Mouse (Mus musculus) testis, postnatal 14 days (tissue): ENCODE results near the gene Kng1.
"Not testable (repeated sequence)": the region's sequence is repeated elsewhere in the genome, so short reads cannot be mapped to it uniquely, and the experiment has no call there.

ENCODE experiments used
- DNase-seq: peaks from one replicate; pipeline ENCODE4 v3.0.0; 2021; ENCODE audit warnings: low spot score

Kng1 gene

DNA sequence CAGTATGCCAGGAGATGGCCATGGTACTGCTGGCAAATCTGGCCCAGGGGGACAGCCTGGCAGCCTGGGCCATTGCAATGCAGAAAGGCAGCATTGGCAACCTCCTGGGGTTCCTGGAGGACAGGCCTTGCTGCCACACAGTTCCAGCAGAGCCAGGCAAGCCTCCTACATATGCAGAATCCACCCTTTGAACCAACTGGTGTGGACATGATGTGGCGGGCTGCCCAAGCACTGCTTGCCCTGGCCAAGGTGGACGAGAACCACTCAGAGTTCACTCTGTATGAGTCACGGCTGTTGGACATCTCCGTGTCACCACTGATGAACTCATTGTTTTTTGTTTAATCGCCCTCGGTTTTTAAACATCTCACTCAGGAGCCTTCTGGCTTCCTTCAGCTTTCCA lies 36.5 kb downstream of the Kng1 start:
- DNase-seq, result no peak

DNA sequence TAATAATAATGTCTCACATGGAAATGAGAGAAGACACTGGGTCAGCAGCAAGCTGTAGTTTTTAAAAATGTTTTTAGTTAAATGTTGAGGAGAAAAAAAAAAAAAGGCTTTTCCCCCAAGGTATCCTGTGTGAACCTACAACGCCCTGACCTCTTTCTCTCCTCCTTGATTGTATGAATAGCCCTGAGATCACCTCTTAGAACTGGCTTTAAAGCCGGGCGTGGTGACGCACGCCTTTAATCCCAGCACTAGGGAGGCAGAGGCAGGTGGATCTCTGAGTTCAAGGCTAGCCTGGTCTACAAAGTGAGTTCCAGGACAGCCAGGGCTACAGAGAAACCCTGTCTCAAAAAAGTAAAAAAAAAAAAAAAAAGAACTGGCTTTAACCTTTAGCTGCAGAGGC lies 37.9 kb downstream of the Kng1 start:
- not testable (repeated sequence) for DNase-seq

DNA sequence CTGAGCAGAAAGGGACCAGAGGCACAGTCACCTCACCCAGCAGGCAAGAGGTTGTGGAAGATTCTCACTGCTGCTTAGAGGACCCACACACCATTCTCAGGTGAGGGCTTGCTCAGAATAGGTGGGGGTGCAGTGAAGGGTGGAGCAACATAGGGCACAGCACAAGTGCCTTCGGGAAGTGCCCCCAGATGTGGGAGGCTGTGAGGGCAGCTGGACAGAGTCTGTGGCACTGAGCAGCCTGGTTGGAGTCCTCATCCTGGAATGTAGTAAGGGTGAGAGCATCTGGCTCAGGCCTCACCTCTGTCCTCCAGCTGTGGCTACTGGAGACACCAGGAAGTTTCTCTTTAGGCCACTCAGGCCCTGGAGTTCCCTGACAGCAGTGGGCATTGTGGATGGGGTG lies 39.2 kb downstream of the Kng1 start:
- DNase-seq, result not testable (repeated sequence)

DNA sequence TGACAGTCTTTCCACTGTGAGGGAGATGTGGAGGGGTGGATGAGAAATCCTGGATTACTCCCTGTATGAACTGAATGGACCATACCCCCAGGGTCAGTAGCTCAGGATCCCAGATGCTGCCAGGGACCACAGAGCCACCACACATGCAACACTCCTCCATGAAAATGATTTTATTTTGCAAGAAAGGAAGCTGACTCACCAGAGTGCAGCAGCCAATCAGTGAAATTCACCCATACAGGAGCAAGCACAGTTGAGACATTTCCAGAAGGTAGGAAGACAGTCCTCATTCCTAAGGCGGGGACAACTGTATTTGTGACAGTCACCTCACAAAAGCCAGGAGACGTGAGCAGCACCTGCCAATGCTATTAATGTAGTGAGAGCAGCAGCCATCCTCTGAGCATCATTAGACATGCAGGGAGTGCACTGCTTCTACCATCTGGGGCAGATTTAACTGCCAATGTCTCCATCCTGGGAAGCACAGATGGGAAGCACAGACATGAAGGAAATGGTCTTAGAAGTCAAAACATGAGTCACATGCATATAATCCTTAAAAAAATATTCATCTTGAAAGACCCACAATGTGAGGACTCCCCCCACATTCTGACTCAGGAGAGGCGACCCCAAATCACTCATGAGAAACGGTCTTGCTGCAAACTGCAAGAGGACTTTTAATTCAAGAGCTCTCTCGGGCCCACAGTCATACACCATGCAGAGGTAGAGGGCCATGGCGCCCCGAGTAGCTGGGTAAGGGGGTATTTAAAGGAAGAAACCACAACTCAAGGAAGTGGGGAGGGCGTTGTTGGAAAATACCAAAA lies 39.8 kb downstream of the Kng1 start:
- DNase-seq, result not testable (repeated sequence)

DNA sequence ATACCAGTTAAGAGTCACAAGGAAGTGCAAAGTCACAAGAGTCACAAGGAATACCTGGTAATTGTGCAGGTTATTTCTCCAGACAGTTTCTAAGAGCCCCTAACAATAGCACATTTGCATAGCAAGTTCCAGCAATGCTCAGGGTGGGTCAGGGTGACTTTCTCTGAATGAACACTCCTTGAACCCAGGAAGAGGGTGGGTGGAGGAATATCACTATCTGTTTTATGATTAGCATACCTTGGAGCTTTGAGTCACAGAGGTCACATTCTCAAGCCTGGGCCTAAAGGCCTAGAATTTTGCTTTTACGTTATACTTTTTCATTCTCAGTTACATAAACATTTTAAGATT lies 40.4 kb downstream of the Kng1 start:
- not testable (repeated sequence) for DNase-seq

DNA sequence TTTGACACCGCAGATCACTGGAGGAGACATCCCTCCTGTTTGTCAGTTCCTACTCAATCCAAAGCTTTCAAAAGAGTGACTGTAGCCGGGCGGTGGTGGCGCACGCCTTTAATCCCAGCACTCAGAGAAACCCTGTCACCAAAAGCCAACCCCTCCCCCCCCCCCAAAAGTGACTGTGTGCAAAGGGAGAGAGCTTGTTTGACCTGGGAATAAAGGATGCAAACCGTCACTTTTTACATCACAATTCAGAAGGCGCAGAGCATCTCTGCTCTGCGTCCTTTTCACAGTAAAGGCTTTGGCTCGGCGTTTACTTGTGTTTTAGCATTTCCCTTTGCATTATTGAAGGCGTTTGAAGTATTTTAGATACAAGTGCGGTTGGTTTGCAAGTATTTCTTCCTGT lies 42.0 kb downstream of the Kng1 start:
- DNase-seq, result no peak

DNA sequence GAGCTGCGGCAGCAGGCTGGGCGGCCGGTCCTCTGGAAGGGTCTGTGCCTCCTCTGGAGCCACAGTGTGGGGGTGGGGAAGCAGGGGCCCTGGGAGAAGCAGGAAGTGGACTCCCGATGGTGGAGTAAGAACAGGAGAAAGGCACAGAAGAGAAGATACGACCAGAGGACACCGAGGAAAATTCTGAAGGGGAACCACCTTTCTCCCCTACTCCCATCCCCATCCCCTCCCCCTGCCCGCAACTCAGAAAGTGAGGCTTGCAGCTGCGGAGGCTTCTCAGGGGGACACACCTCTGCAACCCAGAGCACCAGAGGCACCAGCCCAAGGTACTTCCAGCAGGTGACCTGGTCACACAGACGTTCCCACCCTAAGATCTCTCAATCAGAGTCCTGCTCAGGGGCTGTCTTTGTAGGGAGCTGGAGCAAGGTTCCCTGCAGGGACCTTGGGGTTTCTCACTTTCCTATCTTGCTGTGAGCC lies 42.5 kb downstream of the Kng1 start:
- peak; percentile 25 for DNase-seq

DNA sequence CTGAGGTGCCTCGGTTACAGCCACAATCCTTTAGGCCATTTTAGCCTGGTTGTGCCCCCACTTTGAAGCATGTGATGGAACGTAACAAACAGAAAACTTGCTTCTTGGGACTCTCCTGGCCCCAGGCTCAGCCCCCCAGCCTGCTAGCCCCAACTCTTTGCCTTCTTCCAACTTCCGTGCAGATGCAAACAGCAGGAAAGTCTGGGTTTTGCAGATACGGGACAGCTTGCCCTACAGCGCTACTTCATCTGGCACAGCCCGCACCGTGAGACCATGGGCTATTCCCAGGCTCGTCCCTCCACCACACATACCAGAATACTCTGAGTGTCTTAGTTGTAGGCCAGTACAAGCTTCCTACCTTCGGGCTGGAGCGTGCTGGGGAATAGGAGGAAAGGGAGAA lies 42.9 kb downstream of the Kng1 start:
- DNase-seq, result no peak

DNA sequence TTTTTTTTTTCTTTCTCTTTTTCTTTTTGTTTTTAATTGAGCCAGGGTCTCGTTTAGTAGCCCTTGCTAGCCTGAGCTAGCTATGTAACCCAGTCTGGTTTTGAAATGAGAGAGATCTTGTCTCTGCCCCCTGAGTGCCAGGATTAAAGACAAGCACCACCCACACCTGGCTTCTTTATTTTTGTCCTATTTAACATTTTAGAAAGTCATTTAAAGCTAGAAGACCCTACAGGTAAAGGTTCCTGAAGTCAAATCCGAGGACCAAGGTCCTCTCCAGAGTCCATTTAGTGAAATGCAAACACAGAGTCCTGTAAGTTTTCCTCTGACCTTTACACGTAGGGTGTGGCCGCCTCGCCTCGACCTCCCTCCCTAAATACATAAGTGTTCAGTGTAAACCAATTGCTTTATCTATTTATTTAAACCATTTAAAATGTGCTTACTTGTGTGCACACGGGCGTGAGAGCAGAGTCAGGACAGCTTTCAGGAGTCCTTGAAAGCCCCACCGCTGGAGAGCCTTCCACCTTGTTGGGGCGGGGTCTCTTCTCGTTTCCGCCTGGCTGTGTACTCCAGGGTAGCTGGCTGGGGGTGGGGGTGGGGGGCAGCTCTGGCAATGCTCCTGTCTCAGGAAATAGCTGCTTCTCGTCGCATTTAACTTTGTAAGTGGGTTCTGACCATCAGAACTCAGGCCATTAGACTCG lies 44.8 kb downstream of the Kng1 start:
- no peak for DNase-seq

DNA sequence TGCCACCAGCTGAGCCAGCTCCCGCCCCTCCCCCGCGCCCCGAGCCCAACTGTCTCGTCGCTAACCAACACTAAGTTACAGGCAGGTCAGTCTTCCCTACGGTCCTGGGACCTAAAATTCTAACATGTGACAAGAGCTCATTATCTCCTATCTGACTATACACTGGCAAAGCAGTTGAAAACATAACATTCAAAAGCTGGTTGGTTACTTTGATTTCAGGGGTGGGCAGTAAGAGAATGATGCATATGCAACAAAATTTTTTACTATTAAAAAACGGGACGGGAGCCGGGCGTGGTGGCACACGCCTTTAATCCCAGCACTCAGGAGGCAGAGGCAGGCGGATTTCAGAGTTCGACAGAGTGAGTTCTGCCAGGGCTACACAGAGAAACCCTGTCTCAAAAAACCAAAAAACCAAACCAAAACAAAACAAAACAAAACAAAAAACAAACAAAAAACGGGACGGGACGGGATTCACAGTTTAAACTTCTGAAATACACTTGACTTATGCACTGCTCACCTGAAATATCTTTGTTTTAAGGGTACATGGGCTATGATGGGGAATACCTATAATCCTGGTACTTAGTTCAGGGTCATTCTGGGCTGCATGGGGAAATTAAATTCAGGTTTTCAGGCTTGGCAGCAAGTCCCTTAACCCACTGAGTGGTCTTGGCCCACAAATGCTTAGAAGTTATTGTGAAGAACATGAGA lies 45.5 kb downstream of the Kng1 start:
- DNase-seq, result no peak

DNA sequence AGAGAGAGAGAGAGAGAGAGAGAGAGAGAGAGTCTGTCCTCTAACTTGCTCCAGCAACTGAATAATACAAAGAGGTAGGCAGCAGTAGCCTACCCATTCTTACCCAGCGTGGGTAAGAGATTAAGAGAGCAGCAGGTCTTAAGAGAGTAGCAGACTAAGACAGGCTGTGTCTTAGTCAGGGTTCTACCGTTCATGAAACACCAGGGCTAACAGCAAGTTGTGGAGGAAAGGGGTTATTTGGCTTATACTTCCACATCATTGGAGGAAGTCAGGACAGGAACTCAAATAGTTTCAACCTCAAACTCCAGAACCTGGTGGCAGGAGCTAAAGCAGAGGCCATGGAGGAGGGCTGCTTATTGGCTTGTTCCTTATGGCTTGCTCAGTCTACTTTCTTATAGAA lies 46.2 kb downstream of the Kng1 start:
- no peak for DNase-seq

DNA sequence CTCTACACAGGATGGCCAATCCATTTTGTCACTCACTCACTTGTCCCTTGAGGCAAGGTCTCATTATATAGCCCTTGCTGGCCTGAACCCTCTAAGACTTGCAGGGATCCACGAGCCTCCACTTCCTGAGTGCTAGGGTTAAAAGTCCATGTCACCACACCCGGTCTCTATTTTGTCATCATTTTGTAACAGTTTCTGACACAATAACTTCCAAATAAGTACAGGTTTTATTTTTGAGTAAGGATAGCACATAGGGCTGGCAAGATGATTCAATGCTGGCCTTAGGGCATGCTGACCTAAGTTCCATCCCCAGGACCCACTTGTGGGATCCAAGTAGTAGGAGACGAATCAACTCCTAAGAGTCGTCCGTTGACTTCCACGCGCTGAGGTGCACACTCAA lies 48.5 kb downstream of the Kng1 start:
- no peak for DNase-seq

DNA sequence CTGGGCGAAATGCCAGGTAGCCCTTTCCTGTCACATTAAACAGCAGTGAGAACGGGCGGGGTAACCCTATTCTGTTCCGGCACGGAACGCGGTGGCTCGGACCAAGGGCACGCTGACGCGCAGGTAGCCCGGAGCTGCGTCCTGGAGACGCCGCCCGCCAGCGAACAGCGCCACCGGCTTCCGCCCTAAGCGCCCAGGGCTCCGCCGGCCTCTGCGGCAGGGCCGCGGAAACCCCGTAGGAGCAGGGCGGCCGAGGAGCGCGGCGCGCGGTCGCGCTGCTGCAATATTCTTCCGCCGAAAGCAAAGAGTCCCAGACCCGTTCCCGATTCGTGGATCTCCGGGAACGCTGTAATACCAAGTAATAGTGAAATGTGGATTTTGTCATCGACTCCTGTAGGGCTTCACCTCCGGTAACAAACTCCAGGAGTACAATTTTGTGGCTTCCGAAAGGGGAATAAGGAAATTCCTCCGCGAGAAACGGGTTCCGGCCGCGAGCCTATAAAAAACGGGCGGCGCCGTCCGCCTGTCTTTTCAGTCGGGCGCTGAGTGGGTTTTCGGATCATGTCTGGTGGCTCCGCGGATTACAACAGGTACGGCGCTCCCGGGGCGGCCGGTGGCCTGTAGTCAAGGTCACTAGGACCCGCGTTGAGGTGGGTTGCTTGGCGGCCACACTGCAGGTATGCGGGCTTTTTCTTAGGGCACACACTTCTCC lies 49.7 kb downstream of the Kng1 start, which contains the start of gene Eif4a2:
Eif4a2 (plus strand) TSS at position 214 of the 712 bp plus-strand sequence.
- peak; percentile 96 for DNase-seq

DNA sequence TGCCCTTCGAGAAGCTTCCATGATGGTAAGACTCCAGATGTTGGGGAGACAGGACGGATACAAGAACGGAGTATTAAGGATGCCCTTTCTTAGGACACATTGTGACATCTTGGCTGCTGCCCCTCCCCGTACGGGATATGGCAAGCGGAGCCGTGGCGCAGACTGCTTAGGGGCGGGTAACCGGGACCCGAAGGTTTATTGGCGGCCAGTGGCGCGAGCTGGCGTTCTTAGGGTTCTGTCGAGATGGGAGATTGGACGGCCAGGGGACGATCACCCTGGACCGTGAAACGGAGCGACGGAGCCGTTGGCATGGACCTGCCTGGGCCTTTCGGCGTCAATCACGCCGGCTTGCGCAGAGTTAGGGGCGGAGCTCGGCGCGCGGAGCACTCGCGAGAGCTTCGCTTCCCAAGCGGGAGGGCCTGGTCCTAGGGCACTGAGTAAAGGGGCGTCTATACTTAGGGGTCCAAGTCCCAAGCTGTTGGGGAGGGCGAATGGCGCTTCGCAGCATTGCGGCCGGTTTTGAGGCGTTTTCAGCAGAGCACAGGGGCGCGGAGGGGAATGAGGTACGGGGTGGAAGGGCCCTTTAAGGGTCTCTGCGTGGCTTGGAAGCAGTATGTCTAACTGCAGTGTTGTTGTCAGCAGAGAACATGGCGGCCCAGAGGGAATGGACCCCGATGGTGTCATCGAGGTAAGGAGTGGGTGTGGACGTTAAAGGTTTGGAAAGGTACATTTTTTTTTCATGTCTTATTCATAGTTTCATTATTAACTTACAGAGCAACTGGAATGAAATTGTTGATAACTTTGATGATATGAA lies 50.5 kb downstream of the Kng1 start:
- peak; percentile 85 for DNase-seq

DNA sequence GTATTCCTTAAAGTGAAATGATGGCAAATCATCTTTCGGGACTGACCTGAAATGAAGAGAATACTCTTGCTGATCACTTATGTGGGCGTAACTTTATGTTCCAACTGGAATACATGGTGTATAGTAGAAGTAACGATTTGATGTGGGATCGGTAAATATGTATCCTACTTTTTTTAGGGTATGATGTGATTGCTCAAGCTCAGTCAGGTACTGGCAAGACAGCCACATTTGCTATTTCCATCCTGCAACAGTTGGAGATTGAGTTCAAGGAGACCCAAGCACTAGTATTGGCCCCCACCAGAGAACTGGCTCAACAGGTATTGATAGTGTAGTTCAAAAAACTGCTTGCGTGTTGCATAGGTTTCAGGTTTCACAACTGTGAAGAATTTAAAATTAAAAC lies 51.3 kb downstream of the Kng1 start:
- no peak for DNase-seq

DNA sequence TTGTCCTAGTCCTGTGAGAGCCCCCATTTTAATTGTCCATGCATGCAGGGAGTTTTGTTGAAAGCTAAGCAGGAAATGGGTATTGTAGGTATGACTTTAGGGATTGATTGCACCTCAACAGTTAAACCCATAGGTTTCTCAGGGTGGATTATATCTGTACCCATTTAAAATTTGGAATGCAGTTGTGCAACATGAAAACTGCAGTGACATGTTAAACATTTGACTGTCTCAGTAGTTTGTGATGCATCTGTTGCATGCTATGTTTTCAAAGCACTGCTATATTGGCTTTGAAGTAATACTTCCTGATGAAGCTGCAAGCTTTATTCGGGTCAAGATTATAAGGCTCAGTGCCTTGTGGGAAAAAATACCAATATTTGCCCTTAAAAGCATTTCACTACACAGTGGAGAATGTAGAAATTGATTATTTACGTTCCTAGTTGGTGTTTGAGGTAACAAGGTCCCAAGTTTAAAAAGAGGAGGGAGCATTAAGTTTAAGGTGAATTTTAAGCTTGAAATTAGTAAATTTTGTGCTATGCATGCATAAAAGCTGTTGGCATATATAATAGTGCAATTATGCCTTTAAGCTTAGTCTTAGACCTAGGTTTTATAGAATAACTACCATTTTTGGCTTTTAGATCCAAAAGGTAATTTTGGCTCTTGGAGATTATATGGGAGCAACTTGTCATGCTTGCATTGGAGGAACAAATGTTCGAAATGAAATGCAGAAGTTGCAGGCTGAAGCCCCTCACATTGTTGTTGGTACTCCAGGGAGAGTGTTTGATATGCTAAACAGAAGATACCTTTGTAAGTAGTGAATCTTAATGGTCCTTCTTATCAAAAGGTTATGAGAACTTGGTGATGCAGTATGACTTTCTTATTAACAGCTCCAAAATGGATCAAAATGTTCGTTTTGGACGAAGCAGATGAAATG lies 52.0 kb downstream of the Kng1 start:
- DNase-seq, result no peak

DNA sequence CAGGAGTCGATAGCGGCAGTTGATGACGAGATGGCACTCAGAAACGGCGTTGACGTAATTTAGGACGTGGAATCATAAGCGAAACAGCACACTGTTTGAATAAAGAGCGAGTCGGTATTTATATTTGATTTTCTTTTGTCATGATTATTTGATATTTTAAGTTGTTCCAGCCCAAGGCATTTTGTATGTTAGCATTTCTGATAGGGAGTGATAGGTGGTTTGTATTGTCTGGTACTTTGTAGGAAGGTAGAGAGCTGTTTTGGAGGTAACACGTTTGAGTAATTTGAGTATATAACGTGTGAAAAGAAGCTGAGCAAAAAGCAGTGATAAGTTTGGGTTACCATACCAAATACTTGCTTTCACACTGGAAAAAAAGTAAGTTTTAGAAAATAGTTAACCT lies 54.7 kb downstream of the Kng1 start:
- DNase-seq, result no peak

DNA sequence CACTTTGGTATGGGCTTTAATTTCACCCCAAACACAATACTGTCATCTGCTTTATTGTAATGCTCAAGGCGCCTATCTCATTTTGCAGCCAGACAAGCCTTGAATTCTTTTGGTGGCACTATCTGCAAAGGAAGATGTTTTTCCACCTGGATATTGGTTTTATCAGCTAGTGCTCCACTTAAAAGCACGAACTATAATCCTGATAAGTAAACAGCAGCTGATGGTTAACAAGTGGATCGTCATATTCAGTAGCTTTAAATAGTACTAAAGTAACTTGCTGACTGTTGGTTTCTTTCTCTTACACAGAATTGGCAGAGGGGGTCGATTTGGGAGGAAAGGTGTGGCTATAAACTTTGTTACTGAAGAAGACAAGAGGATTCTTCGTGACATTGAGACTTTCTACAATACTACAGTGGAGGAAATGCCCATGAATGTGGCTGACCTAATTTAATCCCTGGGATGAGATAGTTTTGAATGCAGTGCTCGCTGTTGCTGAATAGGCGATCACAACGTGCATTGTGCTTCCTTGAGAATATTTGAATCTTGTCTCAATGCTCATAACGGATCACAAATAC lies 55.3 kb downstream of the Kng1 start:
- no peak for DNase-seq

DNA sequence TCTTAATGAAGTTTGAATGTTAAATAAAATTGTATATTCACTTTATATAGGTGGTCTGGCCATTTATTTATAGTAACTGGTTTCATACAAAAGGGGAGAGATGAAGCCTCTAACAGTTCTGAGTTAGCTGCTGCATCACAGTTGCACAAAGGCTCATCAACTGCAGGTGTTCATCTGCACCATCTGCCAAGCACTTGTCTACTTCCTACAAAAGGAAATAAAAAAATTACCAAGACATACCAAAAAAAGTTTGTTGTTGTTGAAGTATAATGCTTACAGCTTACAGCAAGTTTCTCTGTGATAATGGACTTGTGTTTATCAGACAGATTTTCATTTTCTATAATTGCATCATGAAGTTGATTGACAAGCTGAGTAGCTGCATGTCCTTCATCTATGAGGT lies 56.2 kb downstream of the Kng1 start:
- DNase-seq, result no peak
